Mouse (Mus musculus): ENCODE measurements around the gene Fbl. TPM values are rescaled to one million over a fixed set of nuclear protein-coding genes. Genes with fewer than 3 reads are reported as not detected.
"Not testable (repeated sequence)": the region's sequence is repeated elsewhere in the genome, so short reads cannot be mapped to it uniquely, and the experiment has no call there.

The Fbl gene
- total RNA-seq (2014; fragmentation: Nextera tagmentation) (71.4 and 78.3 TPM in 2 replicates), total RNA-seq (2017) (122 and 148 TPM in 2 replicates), polyA plus RNA-seq (2012) (585 and 591 TPM in 2 replicates)

- Histone ChIP-seq H3K36me3 (replicated peaks) (peaks cover 42% of the 10 kb centered on the region), H3K4me1 (ENCODE audit: insufficient read depth, low read depth, low read length) (peaks cover 54% of the 10 kb centered on the region), H3K27me3 (ENCODE audit: insufficient read depth, low read length) (no peaks in the 10 kb centered on the region), H3K9me3 (replicated peaks) (peaks cover 8% of the 10 kb centered on the region), H3K4me3 (ENCODE audit: low read depth, low read length) (peak within 1 kb of the TSS; percentile 86)
- ATAC-seq (ENCODE audit: extremely low read depth, insufficient number of reproducible peaks, low FRiP score, poor library complexity, severe bottlenecking) (peak; percentile 67), DNase-seq (ENCODE audit: low spot score) (peak; percentile 90)
- no peak for TF ChIP-seq CTCF (IDR thresholded peaks at IDR 0.05; ENCODE audit: low read depth, low read length)
- TF ChIP-seq GATA2 (IDR thresholded peaks at IDR 0.05; ENCODE audit: borderline replicate concordance, low read depth, low read length), result no peak
- TF ChIP-seq GATA1 (IDR thresholded peaks at IDR 0.05; ENCODE audit: borderline replicate concordance, low read length), result no peak
- TF ChIP-seq TAL1 (conservative IDR thresholded peaks at IDR 0.05; ENCODE audit: low read depth, low read length), result no peak
- TF ChIP-seq POLR2AphosphoS5 (IDR thresholded peaks at IDR 0.05; ENCODE audit: insufficient replicate concordance, low read depth, low read length), result no peak
Observed at GRCm38 (mm10) chr7:28169489-28170422, at the start of gene Fbl. Gene Fbl (plus strand): TSS chr7:28169710.

GRCm38 (mm10) chr7:28129166-28129565 lies 40.3 kb upstream of the Fbl start, which contains the start of gene 9530053A07Rik:
Gene 9530053A07Rik (plus strand): TSS chr7:28129466.
- Histone ChIP-seq H3K4me3 (ENCODE audit: low read depth, low read length) (no peak within 1 kb of the TSS), H3K9me3 (replicated peaks) (no peaks in the 10 kb centered on the region), H3K4me1 (ENCODE audit: insufficient read depth, low read depth, low read length) (no peaks in the 10 kb centered on the region; the same call in 1 of the 2 replicates), H3K36me3 (replicated peaks) (no peaks in the 10 kb centered on the region), H3K27me3 (ENCODE audit: insufficient read depth, low read length) (peaks cover 10% of the 10 kb centered on the region; the same call in 1 of the 2 replicates)
- no peak for ATAC-seq (ENCODE audit: extremely low read depth, insufficient number of reproducible peaks, low FRiP score, poor library complexity, severe bottlenecking)
- TF ChIP-seq TAL1 (conservative IDR thresholded peaks at IDR 0.05; ENCODE audit: low read depth, low read length), result no peak
- TF ChIP-seq GATA1 (IDR thresholded peaks at IDR 0.05; ENCODE audit: borderline replicate concordance, low read length), result no peak
- no peak for TF ChIP-seq POLR2AphosphoS5 (IDR thresholded peaks at IDR 0.05; ENCODE audit: insufficient replicate concordance, low read depth, low read length)
- no peak for TF ChIP-seq CTCF (IDR thresholded peaks at IDR 0.05; ENCODE audit: low read depth, low read length)
- no peak for TF ChIP-seq GATA2 (IDR thresholded peaks at IDR 0.05; ENCODE audit: borderline replicate concordance, low read depth, low read length)
- no peak for DNase-seq (ENCODE audit: low spot score)

GRCm38 (mm10) chr7:28137613-28138012 lies 31.9 kb upstream of the Fbl start:
- H3K27me3 ChIP-seq (ENCODE audit: insufficient read depth, low read length), result peaks cover 10% of the 10 kb centered on the region; the same call in 1 of the 2 replicates
- TF ChIP-seq CTCF (IDR thresholded peaks at IDR 0.05; ENCODE audit: low read depth, low read length) (0 out of 2 replicates have a peak, but pooled peaks have one; percentile 34), POLR2AphosphoS5 (IDR thresholded peaks at IDR 0.05; ENCODE audit: insufficient replicate concordance, low read depth, low read length) (no peak)
- no peak overlapping the region for H3K4me3 ChIP-seq (ENCODE audit: low read depth, low read length)
- no peak for ATAC-seq (ENCODE audit: extremely low read depth, insufficient number of reproducible peaks, low FRiP score, poor library complexity, severe bottlenecking)
- no peaks in the 10 kb centered on the region for H3K4me1 ChIP-seq (ENCODE audit: insufficient read depth, low read depth, low read length)
- peak; percentile 46 for DNase-seq (ENCODE audit: low spot score)
- H3K9me3 ChIP-seq (replicated peaks), result no peaks in the 10 kb centered on the region
- no peaks in the 10 kb centered on the region for H3K36me3 ChIP-seq (replicated peaks)

GRCm38 (mm10) chr7:28148263-28148662 lies 21.2 kb upstream of the Fbl start:
- Histone ChIP-seq H3K4me1 (ENCODE audit: insufficient read depth, low read depth, low read length) (peaks cover 6% of the 10 kb centered on the region; the same call in 1 of the 2 replicates), H3K9me3 (replicated peaks) (peaks cover 8% of the 10 kb centered on the region), H3K27me3 (ENCODE audit: insufficient read depth, low read length) (peaks cover 23% of the 10 kb centered on the region), H3K36me3 (replicated peaks) (no peaks in the 10 kb centered on the region), H3K4me3 (ENCODE audit: low read depth, low read length) (no peak overlapping the region)
- DNase-seq (ENCODE audit: low spot score) (peak; percentile 43), ATAC-seq (ENCODE audit: extremely low read depth, insufficient number of reproducible peaks, low FRiP score, poor library complexity, severe bottlenecking) (no peak)
- TF ChIP-seq GATA1 (IDR thresholded peaks at IDR 0.05; ENCODE audit: borderline replicate concordance, low read length) (no peak), TAL1 (conservative IDR thresholded peaks at IDR 0.05; ENCODE audit: low read depth, low read length) (no peak), POLR2AphosphoS5 (IDR thresholded peaks at IDR 0.05; ENCODE audit: insufficient replicate concordance, low read depth, low read length) (no peak), GATA2 (IDR thresholded peaks at IDR 0.05; ENCODE audit: borderline replicate concordance, low read depth, low read length) (no peak), CTCF (IDR thresholded peaks at IDR 0.05; ENCODE audit: low read depth, low read length) (peak; percentile 69)

- Histone ChIP-seq H3K9me3 (replicated peaks) (no peaks in the 10 kb centered on the region), H3K27me3 (ENCODE audit: insufficient read depth, low read length) (peaks cover 26% of the 10 kb centered on the region)
- ATAC-seq (ENCODE audit: extremely low read depth, insufficient number of reproducible peaks, low FRiP score, poor library complexity, severe bottlenecking), result no peak
Observed at GRCm38 (mm10) chr7:28149841-28150240, 19.7 kb upstream of the Fbl start.

GRCm38 (mm10) chr7:28151584-28152221 lies 17.8 kb upstream of the Fbl start:
- no peak for DNase-seq (ENCODE audit: low spot score)
- TF ChIP-seq GATA1 (IDR thresholded peaks at IDR 0.05; ENCODE audit: borderline replicate concordance, low read length) (no peak), GATA2 (IDR thresholded peaks at IDR 0.05; ENCODE audit: borderline replicate concordance, low read depth, low read length) (no peak), TAL1 (conservative IDR thresholded peaks at IDR 0.05; ENCODE audit: low read depth, low read length) (no peak)
- Histone ChIP-seq H3K4me1 (ENCODE audit: insufficient read depth, low read depth, low read length) (peaks cover 3% of the 10 kb centered on the region; the same call in 1 of the 2 replicates), H3K27me3 (ENCODE audit: insufficient read depth, low read length) (peaks cover 24% of the 10 kb centered on the region), H3K36me3 (replicated peaks) (no peaks in the 10 kb centered on the region), H3K4me3 (ENCODE audit: low read depth, low read length) (no peak overlapping the region), H3K9me3 (replicated peaks) (no peaks in the 10 kb centered on the region)
- ATAC-seq (ENCODE audit: extremely low read depth, insufficient number of reproducible peaks, low FRiP score, poor library complexity, severe bottlenecking), result no peak

More at GRCm38 (mm10) chr7:28149841-28150240, 19.7 kb upstream of the Fbl start:
- no peak for TF ChIP-seq GATA1 (IDR thresholded peaks at IDR 0.05; ENCODE audit: borderline replicate concordance, low read length)
- TF ChIP-seq POLR2AphosphoS5 (IDR thresholded peaks at IDR 0.05; ENCODE audit: insufficient replicate concordance, low read depth, low read length), result no peak
- no peak for TF ChIP-seq CTCF (IDR thresholded peaks at IDR 0.05; ENCODE audit: low read depth, low read length)
- TF ChIP-seq TAL1 (conservative IDR thresholded peaks at IDR 0.05; ENCODE audit: low read depth, low read length), result no peak
- TF ChIP-seq GATA2 (IDR thresholded peaks at IDR 0.05; ENCODE audit: borderline replicate concordance, low read depth, low read length), result no peak
- Histone ChIP-seq H3K36me3 (replicated peaks) (no peaks in the 10 kb centered on the region), H3K4me3 (ENCODE audit: low read depth, low read length) (no peak overlapping the region), H3K4me1 (ENCODE audit: insufficient read depth, low read depth, low read length) (peaks cover 6% of the 10 kb centered on the region; the same call in 1 of the 2 replicates)
- no peak for DNase-seq (ENCODE audit: low spot score)

GRCm38 (mm10) chr7:28153595-28153994 lies 15.9 kb upstream of the Fbl start:
- ATAC-seq (ENCODE audit: extremely low read depth, insufficient number of reproducible peaks, low FRiP score, poor library complexity, severe bottlenecking); H3K36me3 ChIP-seq (replicated peaks); DNase-seq (ENCODE audit: low spot score); H3K4me3 ChIP-seq (ENCODE audit: low read depth, low read length); H3K9me3 ChIP-seq (replicated peaks); H3K4me1 ChIP-seq (ENCODE audit: insufficient read depth, low read depth, low read length): not testable (repeated sequence)
- H3K27me3 ChIP-seq (ENCODE audit: insufficient read depth, low read length), result peaks cover 22% of the 10 kb centered on the region
